Mouse (Mus musculus) lung, postnatal 4 days (tissue): ENCODE data around the gene Mst1r.
A peak's percentile ranks its signal among the peaks of the same experiment; 100 is the strongest.

ENCODE experiments used
- DNase-seq, 2 experiments: peaks; one replicate each; pipeline ENCODE4 v3.0.0; 2021

The Mst1r gene

GRCm38 (mm10) chr9:107906252-107906966 is at the start of gene Mst1r:
Gene Mst1r, plus strand, starts transcription at chr9:107906873.
- DNase-seq = peak; percentile 83 to 90

GRCm38 (mm10) chr9:107858343-107858742 is 48.3 kb upstream of the Mst1r start:
- no peak for DNase-seq

- no peak for DNase-seq
Observed at GRCm38 (mm10) chr9:107864493-107864892, 42.2 kb upstream of the Mst1r start.

- DNase-seq = no peak
Observed at GRCm38 (mm10) chr9:107866081-107866480, 40.6 kb upstream of the Mst1r start.

- DNase-seq = peak; percentile 95 to 97
Observed at GRCm38 (mm10) chr9:107872350-107873098, 34.1 kb upstream of the Mst1r start.

GRCm38 (mm10) chr9:107873137-107873536 is 33.5 kb upstream of the Mst1r start, which contains the start of gene Rbm6:
Gene Rbm6, minus strand, starts transcription at chr9:107873237.
- DNase-seq = no peak

GRCm38 (mm10) chr9:107880411-107880810 is 26.3 kb upstream of the Mst1r start:
- no peak for DNase-seq

GRCm38 (mm10) chr9:107887804-107888266 is 18.8 kb upstream of the Mst1r start, which contains the start of gene Mon1a:
Gene Mon1a, plus strand, starts transcription at chr9:107888151.
- DNase-seq = peak; percentile 90 to 94

- no peak for DNase-seq
Observed at GRCm38 (mm10) chr9:107888267-107888850, 18.3 kb upstream of the Mst1r start.

GRCm38 (mm10) chr9:107890260-107890659 is 16.4 kb upstream of the Mst1r start:
- DNase-seq = no peak

- DNase-seq = peak in 1 of 2 experiments; percentile 28
Observed at GRCm38 (mm10) chr9:107891023-107891422, 15.7 kb upstream of the Mst1r start.

- DNase-seq = no peak
Observed at GRCm38 (mm10) chr9:107898563-107898962, 8.1 kb upstream of the Mst1r start.

- no peak for DNase-seq
Observed at GRCm38 (mm10) chr9:107899855-107900254, 6.8 kb upstream of the Mst1r start.

GRCm38 (mm10) chr9:107900840-107901626 is 5.6 kb upstream of the Mst1r start:
- DNase-seq = peak; percentile 72

GRCm38 (mm10) chr9:107901627-107901914 is 5.1 kb upstream of the Mst1r start:
- DNase-seq = no peak

GRCm38 (mm10) chr9:107904726-107905125 is 1.9 kb upstream of the Mst1r start:
- peak; percentile 83 to 92 for DNase-seq

- DNase-seq = no peak
Observed at GRCm38 (mm10) chr9:107906967-107907800, 511 bp downstream of the Mst1r start.

- no peak for DNase-seq
Observed at GRCm38 (mm10) chr9:107907801-107908120, 1.1 kb downstream of the Mst1r start.

GRCm38 (mm10) chr9:107908410-107909158 is 1.9 kb downstream of the Mst1r start:
- peak in 1 of 2 experiments; percentile 25 for DNase-seq

- DNase-seq = no peak
Observed at GRCm38 (mm10) chr9:107910025-107910769, 3.5 kb downstream of the Mst1r start.
